Mouse (Mus musculus) layer of hippocampus, postnatal 14 days (tissue): ENCODE data around the gene Scamp2. TPM values are rescaled to one million over a fixed set of nuclear protein-coding genes. Genes with fewer than 3 reads are reported as not detected.

ENCODE experiments used
- DNase-seq, 2 experiments: peaks; one replicate each; pipeline ENCODE4 v3.0.0; 2021 to 2022; ENCODE audit warnings: low spot score in 2 of 2, mixed read lengths in 1 of 2
- total RNA-seq, 2 experiments: library from RNA; stranded (reverse); gene quantifications; 2 replicates each; pipeline ENCODE4 v1.2.3; 2021

Scamp2 gene
- total RNA-seq, 2 experiments from 2014 or later = 26.6 to 28.0 TPM

DNA sequence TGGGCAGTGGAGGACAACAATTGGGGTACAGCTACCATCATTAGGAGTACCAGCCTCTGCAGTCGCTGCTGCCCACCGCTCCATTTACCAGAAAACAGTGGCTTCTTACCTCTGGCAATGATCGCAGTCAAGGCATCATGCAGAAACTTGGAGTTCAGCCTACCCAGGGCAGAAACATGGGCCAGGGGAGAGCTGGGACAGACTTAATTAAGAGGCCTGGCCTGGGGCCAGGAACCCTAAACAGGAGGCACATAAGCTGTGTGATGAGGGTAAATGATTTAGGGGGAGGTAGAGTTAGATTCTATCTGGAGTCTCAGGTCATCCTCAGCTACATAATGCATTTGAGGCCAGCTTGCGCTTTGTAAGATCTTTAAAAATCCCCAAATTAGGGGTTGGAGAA, 11.6 kb upstream of the Scamp2 start:
- DNase-seq = no peak

DNA sequence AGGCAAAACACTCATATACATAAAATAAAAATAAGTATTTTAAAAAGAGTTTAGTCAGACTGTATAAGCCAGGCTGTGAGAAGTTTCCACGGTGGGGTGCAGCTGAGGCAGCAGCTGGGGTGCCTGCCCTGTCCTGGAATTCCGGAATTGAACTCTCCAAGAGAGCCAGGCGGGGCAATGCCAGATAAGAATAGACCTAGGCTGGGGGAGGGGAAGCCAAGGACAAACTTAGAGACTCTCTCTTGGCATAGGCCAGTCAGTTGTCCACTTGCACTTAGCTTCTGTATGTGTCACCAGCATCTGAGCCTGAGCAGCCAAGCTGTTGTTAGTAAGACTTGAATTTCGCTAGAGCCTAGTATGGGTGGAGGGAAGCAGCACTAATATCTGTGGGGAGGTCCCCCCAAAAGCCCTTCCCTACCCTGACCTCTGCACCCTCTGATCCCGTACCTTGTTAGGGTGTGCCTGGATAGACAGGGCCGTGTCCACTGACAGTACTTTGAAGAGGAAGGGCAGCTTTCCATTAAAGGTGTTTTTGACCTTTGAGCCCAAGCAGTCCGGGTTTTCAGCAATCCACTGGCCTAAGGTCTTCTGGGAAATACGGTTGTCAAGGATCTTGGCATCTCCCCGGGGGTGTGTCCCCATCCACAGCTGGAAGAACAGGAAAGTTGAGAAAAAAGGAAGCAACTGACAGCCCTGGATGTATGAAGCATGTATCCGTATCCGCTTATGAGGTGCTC, 10.4 kb upstream of the Scamp2 start:
- no peak for DNase-seq

DNA sequence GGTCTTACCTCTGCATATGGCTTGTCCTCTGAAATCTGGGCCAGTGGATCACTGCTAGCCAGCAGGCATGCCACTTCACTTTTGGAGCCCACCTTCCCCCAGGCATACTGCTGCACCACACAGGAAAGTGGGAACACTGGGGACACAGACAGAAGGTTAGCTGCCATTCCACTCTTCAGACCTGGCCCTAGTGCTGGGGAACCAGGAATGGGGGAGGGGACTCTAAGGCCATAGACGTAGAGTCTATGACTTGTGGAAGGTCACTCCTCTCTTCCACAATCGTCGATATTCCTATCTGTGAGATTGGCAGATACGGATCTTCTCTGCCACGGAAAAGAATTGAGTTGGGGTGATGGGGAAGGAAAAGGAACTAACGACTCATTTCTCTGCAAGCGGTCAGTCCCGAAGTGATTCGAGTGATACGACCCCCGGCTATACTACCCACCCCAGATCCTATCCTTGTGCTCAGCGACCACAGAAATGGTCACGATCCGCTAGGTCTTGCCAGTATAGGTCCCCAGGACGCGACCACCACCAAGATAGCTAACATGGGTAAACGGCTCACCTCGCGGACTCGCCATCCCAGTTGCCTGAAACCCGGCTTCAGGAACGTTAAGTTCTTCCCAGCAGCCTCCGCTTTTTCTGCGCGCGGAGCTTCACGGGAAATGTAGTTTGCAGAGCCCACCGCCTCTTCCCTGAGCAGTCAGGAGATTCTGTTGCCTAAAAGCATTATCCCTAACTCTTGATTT, 8.4 kb upstream of the Scamp2 start, which contains the start of gene Mpi:
Gene Mpi, minus strand, starts transcription at position 625 of the 749 bp plus-strand sequence.
- peak; percentile 65 to 81 for DNase-seq

DNA sequence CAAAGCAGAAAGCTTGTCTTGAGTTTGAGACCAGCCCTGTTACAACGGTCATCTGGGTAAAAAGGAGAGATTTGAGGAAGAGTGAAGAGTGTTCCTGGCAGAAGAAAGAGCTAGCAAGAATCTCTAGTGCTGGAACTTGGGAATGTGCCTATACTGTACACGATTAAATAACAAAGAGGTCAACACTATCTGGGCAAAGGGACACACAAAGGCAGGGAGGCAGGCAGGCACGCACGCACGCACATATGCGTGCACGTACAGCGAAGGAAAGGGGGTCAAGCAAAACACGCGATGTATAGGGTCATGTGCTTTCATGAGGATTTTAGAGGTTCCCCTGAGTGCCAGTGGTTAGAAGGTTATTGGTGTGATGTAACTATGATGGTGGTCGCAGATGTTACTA, 7.6 kb upstream of the Scamp2 start:
- no peak for DNase-seq

GRCm38 (mm10) chr9:57554753-57555152, 6.0 kb upstream of the Scamp2 start:
- no peak for DNase-seq

GRCm38 (mm10) chr9:57557215-57557614, 3.5 kb upstream of the Scamp2 start:
- no peak for DNase-seq

- no peak for DNase-seq
Measured at GRCm38 (mm10) chr9:57558625-57559024, 2.1 kb upstream of the Scamp2 start.

GRCm38 (mm10) chr9:57559568-57559967, 1.2 kb upstream of the Scamp2 start:
- DNase-seq = no peak

DNA sequence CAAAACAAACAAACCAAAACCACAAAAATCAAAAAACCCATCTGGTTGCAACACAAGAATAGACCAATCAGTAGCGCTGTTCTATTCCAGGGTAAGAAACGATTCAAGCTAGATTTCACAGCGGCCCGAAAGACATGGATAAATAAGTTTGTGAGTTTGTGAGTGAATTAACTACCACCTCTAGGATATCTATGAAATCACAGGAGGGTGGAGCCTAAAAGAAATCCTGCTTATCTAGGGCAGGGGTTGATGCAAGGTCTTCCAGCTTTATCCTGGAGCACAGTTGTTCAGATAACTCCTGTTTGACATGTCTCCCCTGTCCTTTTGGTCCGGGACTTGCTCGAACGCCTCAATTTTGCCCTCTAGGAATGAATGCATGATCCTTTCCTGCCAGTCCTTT, 480 bp upstream of the Scamp2 start:
- no peak for DNase-seq

DNA sequence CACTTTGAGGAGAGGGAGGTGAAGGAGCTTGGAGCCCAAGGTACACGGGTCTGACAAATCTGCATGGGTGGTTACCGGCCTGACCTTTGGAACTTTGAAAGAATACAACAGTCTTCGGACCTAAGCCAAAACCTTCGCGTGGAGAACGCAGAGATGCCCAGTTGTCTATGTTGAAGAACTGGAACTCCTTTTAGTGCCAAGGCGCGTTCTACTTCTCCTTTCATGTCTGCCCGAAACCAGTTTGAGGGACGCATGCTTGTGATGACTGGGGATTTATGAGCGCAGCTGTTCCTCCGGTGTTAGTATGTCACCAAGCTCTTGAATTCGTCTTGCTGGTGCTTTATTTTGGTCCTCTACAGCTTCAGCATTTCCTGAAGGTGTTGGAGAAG, 962 bp downstream of the Scamp2 start:
- DNase-seq = no peak

DNA sequence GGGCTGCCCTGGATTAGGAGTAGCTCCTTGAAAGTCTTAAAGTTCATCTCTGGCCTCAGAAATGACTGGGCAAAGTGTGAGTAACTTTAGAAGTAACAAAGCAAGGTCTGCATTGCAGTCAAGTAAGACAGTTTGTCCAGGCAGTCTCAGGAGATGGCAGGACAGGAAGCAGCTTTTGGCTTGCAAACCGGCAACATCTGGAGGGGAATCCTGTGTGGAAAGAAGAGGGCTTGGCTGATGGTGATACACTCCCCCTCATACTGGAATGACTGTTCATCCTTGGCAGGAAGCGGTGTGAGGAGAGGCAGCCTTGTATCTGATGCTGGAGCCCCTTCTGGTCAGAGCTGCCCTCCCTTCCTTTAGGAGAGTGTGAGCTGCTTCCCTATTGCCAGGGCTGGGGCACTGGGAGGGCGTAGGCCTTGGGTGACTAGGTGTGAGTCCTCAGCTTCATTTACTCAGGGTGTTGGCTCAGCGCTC, 2.2 kb downstream of the Scamp2 start:
- DNase-seq = no peak

GRCm38 (mm10) chr9:57564609-57565008, 3.9 kb downstream of the Scamp2 start:
- DNase-seq = no peak

DNA sequence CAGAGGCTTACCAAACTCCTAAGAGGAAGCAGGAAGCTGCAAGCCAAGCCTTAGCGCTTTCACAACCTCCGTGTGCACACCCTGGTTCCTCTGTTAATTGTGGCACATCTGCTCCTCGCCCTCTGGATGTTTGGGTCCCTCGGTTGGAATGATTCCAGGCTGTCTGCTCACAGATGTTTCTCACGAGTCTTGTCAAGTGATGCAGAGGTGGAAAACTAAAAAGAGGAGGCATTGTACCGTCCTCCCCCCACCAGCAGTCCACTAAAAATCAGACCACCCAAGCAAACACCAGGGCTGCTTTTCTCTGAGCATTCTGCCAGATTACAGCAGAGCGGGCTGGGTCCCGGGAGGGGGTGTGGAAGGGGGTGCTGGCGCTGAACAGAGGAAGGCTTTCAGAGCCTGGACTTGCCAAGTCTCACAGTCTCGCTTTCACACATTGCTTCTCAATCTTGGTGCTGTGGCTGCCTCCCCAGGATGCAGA, 5.0 kb downstream of the Scamp2 start:
- DNase-seq = peak; percentile 42 to 81

DNA sequence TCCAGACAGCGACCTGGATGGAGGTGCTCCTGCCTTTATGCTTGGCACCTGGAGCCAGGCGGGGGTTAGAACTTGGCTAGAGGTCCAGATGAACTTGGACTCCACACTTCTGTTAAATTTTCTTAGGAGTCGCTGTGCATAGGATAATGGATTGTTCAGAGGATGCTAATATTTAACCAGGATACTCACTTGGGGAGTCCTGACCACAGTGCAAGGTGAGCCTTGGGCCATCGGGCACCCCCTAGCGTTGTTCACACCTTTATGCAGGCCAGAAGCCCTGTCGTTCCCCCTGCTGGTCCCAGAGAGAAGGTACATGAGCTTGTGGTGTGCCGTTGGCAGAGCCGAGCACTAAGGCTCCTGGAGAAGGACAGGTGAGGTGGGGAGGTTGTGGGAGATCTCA, 6.1 kb downstream of the Scamp2 start:
- no peak for DNase-seq

DNA sequence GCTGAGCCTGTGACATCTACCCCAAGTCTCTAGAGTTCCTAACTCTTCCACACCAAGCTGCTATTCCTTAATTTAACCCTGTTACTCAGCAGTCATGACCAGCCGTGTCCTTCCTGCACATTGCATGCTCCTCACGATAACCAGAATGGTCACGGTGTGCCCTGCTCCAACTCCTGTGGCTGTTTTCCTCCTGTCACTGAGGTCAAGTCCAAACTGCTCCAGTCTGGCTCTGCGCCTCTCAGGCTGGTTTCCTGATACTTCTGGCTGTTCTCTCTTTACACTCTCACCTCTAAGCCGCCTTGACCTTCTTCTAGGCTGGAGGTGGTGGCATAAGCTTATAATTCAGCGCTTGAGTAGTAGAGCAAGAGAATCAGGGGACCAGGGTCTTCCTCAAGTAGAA, 7.8 kb downstream of the Scamp2 start:
- no peak for DNase-seq

- no peak for DNase-seq
Measured at GRCm38 (mm10) chr9:57574397-57574796, 13.7 kb downstream of the Scamp2 start.

- DNase-seq = no peak
Measured at GRCm38 (mm10) chr9:57575577-57575976, 14.8 kb downstream of the Scamp2 start.

GRCm38 (mm10) chr9:57577144-57577849, 16.6 kb downstream of the Scamp2 start:
- DNase-seq = no peak

GRCm38 (mm10) chr9:57584991-57585390, 24.2 kb downstream of the Scamp2 start:
- DNase-seq = no peak

GRCm38 (mm10) chr9:57589224-57590126, 28.7 kb downstream of the Scamp2 start, which contains the start of gene Ulk3:
TSS of gene Ulk3 (plus strand) at chr9:57589452.
- peak; percentile 64 to 68 for DNase-seq

DNA sequence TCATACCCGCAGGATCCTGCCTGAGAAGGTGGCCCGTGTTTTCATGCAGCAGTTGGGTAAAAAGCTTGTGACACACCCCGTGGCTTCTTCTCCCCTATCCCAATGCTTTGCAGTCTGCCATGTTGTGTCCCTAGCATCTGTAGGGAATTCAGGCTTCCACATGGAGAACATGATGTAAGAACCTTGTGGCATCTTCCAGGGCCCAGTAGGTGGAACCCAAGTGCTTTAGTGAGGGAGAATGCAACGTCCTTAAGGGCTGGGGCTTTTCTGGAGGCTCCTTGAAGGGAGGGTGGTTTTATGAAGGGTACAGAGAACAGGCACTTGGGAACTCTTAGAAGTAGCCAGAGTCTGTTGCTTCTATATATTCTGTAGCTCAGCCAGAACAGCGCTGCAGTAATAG, 30.0 kb downstream of the Scamp2 start:
- peak in 1 of 2 experiments; percentile 37 for DNase-seq
